Mouse (Mus musculus) midbrain, embryonic 11.5 days (tissue): ENCODE measurements around the gene Cd40lg. TPM values are rescaled to one million over a fixed set of nuclear protein-coding genes. Genes with fewer than 3 reads are reported as not detected.

Experiments
- ATAC-seq: fragments of 200-750 bp; cut with Nextera tagmentation; 2 replicates; pipeline ENCODE4 v1.8.0; 2017; ENCODE audit warnings: moderate TSS enrichment, moderate library complexity; ENCODE audit not compliant: low FRiP score
- DNase-seq: peaks from one replicate; pipeline ENCODE4 v3.0.0; 2015; ENCODE audit warnings: low spot score; ENCODE audit errors: missing footprints
- H3K27ac ChIP-seq: fragments of 300-500 bp; sonication (generic); 2 replicates; pipeline ENCODE4 v1.5.1; 2014; ENCODE audit warnings: low read depth, low read length
- H3K27me3 ChIP-seq: fragments of 300-500 bp; sonication (generic); 2 replicates; pipeline ENCODE4 v1.6.1; 2014; ENCODE audit warnings: mild to moderate bottlenecking, low read length, moderate library complexity, mixed read lengths; ENCODE audit not compliant: control insufficient read depth, insufficient read depth
- H3K36me3 ChIP-seq: fragments of 300-500 bp; sonication (generic); 2 replicates; pipeline ENCODE4 v1.6.1; 2014; ENCODE audit warnings: mild to moderate bottlenecking, low read length, moderate library complexity, mixed read lengths; ENCODE audit not compliant: control insufficient read depth, insufficient read depth
- H3K4me1 ChIP-seq: fragments of 300-500 bp; sonication (generic); 2 replicates; pipeline ENCODE4 v1.6.1; 2014; ENCODE audit warnings: low read length; ENCODE audit not compliant: control insufficient read depth, insufficient read depth
- H3K4me2 ChIP-seq: fragments of 300-500 bp; sonication (generic); 2 replicates; pipeline ENCODE4 v1.6.1; 2014; ENCODE audit warnings: mild to moderate bottlenecking, moderate library complexity
- H3K4me3 ChIP-seq: fragments of 300-500 bp; sonication (generic); 2 replicates; pipeline ENCODE4 v1.5.1; 2014; ENCODE audit warnings: low read depth, low read length
- H3K9ac ChIP-seq: fragments of 300-500 bp; sonication (generic); 2 replicates; pipeline ENCODE4 v1.6.1; 2014; ENCODE audit warnings: low read length
- H3K9me3 ChIP-seq: fragments of 300-500 bp; sonication (generic); 2 replicates; pipeline ENCODE4 v1.6.1; 2016; ENCODE audit warnings: low read length; ENCODE audit not compliant: control insufficient read depth
- WGBS: fragments of 180-500 bp; shearing (Covaris S2); extraction: QIAGEN DNeasy Blood & Tissue Kit; methylation state at CpG from one replicate; pipeline ENCODE4 v1.1.7; 2014; 5-methylcytosine and 5-hydroxymethylcytosine counted together
- polyA plus RNA-seq: library from polyadenylated mRNA; unstranded; fragments of >200 nt; fragmentation: Nextera tagmentation; extraction: Ambion mirVana; gene quantifications from 2 replicates; pipeline ENCODE4 v1.2.1, GENCODE M21; 2014

Gene Cd40lg
- polyA plus RNA-seq, 1 experiment from 2014 or later: not detected

GRCm38 (mm10) chrX:57200397-57200796 is 11.5 kb upstream of the Cd40lg start:
- ATAC-seq: no peak
- Histone ChIP-seq H3K4me1 (no peaks in the 10 kb centered on the region), H3K9ac (no peak overlapping the region), H3K9me3 (no peaks in the 10 kb centered on the region), H3K4me3 (no peak overlapping the region), H3K36me3 (no peaks in the 10 kb centered on the region), H3K4me2 (no peak overlapping the region), H3K27me3 (no peaks in the 10 kb centered on the region), H3K27ac (no peak overlapping the region)
- WGBS: 88% methylated on average over 2 of the region's 2 CpGs
- DNase-seq: no peak

GRCm38 (mm10) chrX:57210591-57210990 is 1.4 kb upstream of the Cd40lg start:
- no peaks in the 10 kb centered on the region for H3K4me1 ChIP-seq
- H3K4me3 ChIP-seq: no peak overlapping the region
- DNase-seq (no peak), ATAC-seq (no peak)
- H3K27me3 ChIP-seq: no peaks in the 10 kb centered on the region
- H3K27ac ChIP-seq: no peak overlapping the region
- H3K9me3 ChIP-seq: no peaks in the 10 kb centered on the region
- H3K9ac ChIP-seq: no peak overlapping the region
- H3K4me2 ChIP-seq: no peak overlapping the region
- 80% methylated on average over 1 of the region's 1 CpGs for WGBS
- no peaks in the 10 kb centered on the region for H3K36me3 ChIP-seq

GRCm38 (mm10) chrX:57212862-57213261 is 919 bp downstream of the Cd40lg start:
- no peaks in the 10 kb centered on the region for H3K27me3 ChIP-seq
- no peak for DNase-seq
- 91% methylated on average over 3 of the region's 3 CpGs for WGBS

GRCm38 (mm10) chrX:57215495-57215894 is 3.6 kb downstream of the Cd40lg start:
- DNase-seq: no peak
- ATAC-seq: no peak

More at GRCm38 (mm10) chrX:57212862-57213261, 919 bp downstream of the Cd40lg start:
- no peak overlapping the region for H3K4me2 ChIP-seq
- H3K4me1 ChIP-seq: no peaks in the 10 kb centered on the region
- H3K27ac ChIP-seq: no peak overlapping the region
- H3K36me3 ChIP-seq: no peaks in the 10 kb centered on the region
- no peak overlapping the region for H3K4me3 ChIP-seq
- H3K9ac ChIP-seq: no peak overlapping the region
- no peak for ATAC-seq
- H3K9me3 ChIP-seq: no peaks in the 10 kb centered on the region

GRCm38 (mm10) chrX:57216271-57216670 is 4.3 kb downstream of the Cd40lg start:
- no peak for ATAC-seq
- Histone ChIP-seq H3K4me1 (no peaks in the 10 kb centered on the region), H3K4me2 (no peak overlapping the region), H3K4me3 (no peak overlapping the region), H3K9me3 (no peaks in the 10 kb centered on the region), H3K27ac (no peak overlapping the region), H3K27me3 (no peaks in the 10 kb centered on the region), H3K9ac (no peak overlapping the region), H3K36me3 (no peaks in the 10 kb centered on the region)
- DNase-seq: no peak
- WGBS: 72% methylated on average over 5 of the region's 5 CpGs

More at GRCm38 (mm10) chrX:57215495-57215894, 3.6 kb downstream of the Cd40lg start:
- Histone ChIP-seq H3K9me3 (no peaks in the 10 kb centered on the region), H3K27me3 (no peaks in the 10 kb centered on the region), H3K4me1 (no peaks in the 10 kb centered on the region), H3K27ac (no peak overlapping the region), H3K9ac (no peak overlapping the region), H3K36me3 (no peaks in the 10 kb centered on the region), H3K4me2 (no peak overlapping the region), H3K4me3 (no peak overlapping the region)
- 87% methylated on average over 4 of the region's 4 CpGs for WGBS

- no peaks in the 10 kb centered on the region for H3K27me3 ChIP-seq
- DNase-seq (no peak), ATAC-seq (no peak)
- H3K4me3 ChIP-seq: no peak overlapping the region
- 84% methylated on average over 5 of the region's 5 CpGs for WGBS
- no peaks in the 10 kb centered on the region for H3K4me1 ChIP-seq
- H3K4me2 ChIP-seq: no peak overlapping the region
- H3K27ac ChIP-seq: no peak overlapping the region
- no peaks in the 10 kb centered on the region for H3K9me3 ChIP-seq
- H3K36me3 ChIP-seq: no peaks in the 10 kb centered on the region
- H3K9ac ChIP-seq: no peak overlapping the region
Measured at GRCm38 (mm10) chrX:57219563-57219962, 7.6 kb downstream of the Cd40lg start.

GRCm38 (mm10) chrX:57221881-57222280 is 9.9 kb downstream of the Cd40lg start:
- no peaks in the 10 kb centered on the region for H3K4me1 ChIP-seq
- no peaks in the 10 kb centered on the region for H3K36me3 ChIP-seq
- ATAC-seq: no peak
- H3K4me3 ChIP-seq: no peak overlapping the region
- no peaks in the 10 kb centered on the region for H3K27me3 ChIP-seq
- DNase-seq: no peak
- no peaks in the 10 kb centered on the region for H3K9me3 ChIP-seq
- no peak overlapping the region for H3K9ac ChIP-seq
- 87% methylated on average over 3 of the region's 3 CpGs for WGBS
- no peak overlapping the region for H3K27ac ChIP-seq
- H3K4me2 ChIP-seq: no peak overlapping the region

GRCm38 (mm10) chrX:57223301-57223700 is 11.4 kb downstream of the Cd40lg start:
- H3K27ac ChIP-seq: no peak overlapping the region
- H3K36me3 ChIP-seq: no peaks in the 10 kb centered on the region
- H3K9ac ChIP-seq: no peak overlapping the region
- WGBS: 79% methylated on average over 10 of the region's 10 CpGs
- H3K27me3 ChIP-seq: no peaks in the 10 kb centered on the region
- H3K4me2 ChIP-seq: no peak overlapping the region
- no peaks in the 10 kb centered on the region for H3K4me1 ChIP-seq
- no peak for DNase-seq
- no peak for ATAC-seq
- no peaks in the 10 kb centered on the region for H3K9me3 ChIP-seq
- H3K4me3 ChIP-seq: no peak overlapping the region

- Histone ChIP-seq H3K36me3 (no peaks in the 10 kb centered on the region), H3K4me3 (no peak overlapping the region), H3K27me3 (no peaks in the 10 kb centered on the region), H3K4me1 (no peaks in the 10 kb centered on the region), H3K4me2 (no peak overlapping the region), H3K27ac (no peak overlapping the region), H3K9ac (no peak overlapping the region), H3K9me3 (no peaks in the 10 kb centered on the region)
- ATAC-seq: no peak
- 75% methylated on average over 2 of the region's 2 CpGs for WGBS
- no peak for DNase-seq
Measured at GRCm38 (mm10) chrX:57228178-57228577, 16.2 kb downstream of the Cd40lg start.

- H3K4me3 ChIP-seq: no peak overlapping the region
- H3K36me3 ChIP-seq: no peaks in the 10 kb centered on the region
- no peaks in the 10 kb centered on the region for H3K27me3 ChIP-seq
- no peak overlapping the region for H3K27ac ChIP-seq
- no peaks in the 10 kb centered on the region for H3K4me1 ChIP-seq
- ATAC-seq (no peak), DNase-seq (no peak)
- H3K4me2 ChIP-seq: no peak overlapping the region
- 55% methylated on average over 2 of the region's 2 CpGs for WGBS
- no peak overlapping the region for H3K9ac ChIP-seq
- no peaks in the 10 kb centered on the region for H3K9me3 ChIP-seq
Measured at GRCm38 (mm10) chrX:57233596-57233995, 21.7 kb downstream of the Cd40lg start.
